Mouse (Mus musculus) mouse trophoblast stem cell (cell line): ENCODE results near the gene Cd22.
"Not testable (repeated sequence)": the region's sequence is repeated elsewhere in the genome, so short reads cannot be mapped to it uniquely, and the experiment has no call there.

Experiments used
- in situ Hi-C, 2 experiments: fragments of 300-500 bp; cut with MseI, MboI; formaldehyde crosslinking; loops; 2 replicates in 1 of 2; 3 replicates in 1 of 2; pipeline ENCODE4 v1.15.1; 2025

Cd22 gene

GRCm38 (mm10) chr7:30880176-30880575, at the start of gene Cd22:
Gene Cd22, minus strand, starts transcription at chr7:30880342.
- in situ Hi-C loops, result no loop called here

DNA sequence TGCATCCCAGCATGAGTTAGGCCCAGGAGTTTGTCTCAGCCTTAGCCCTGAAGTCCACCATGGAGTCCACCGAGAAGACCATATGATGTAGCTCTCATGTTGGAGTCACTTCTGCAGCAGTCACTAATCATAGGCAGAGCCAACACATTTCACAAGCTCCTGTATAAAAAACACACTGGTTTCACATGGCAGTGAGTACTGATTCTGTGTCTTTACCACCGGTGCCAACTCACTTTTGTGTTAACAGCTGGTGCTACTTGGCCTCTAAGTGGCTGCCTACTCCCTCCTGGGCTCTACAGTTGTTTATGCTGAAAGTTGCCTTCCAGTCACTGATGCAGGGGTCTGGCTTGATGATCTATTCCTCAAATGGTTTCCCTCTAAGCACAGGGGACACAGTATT, 44.4 kb upstream of the Cd22 start, which contains the start of gene Hamp2:
Gene Hamp2, minus strand, starts transcription at position 101 of the 400 bp plus-strand sequence.
- in situ Hi-C loops, result not testable (repeated sequence)

GRCm38 (mm10) chr7:30924071-30924470, 43.9 kb upstream of the Cd22 start:
- in situ Hi-C loops, result no loop called here

DNA sequence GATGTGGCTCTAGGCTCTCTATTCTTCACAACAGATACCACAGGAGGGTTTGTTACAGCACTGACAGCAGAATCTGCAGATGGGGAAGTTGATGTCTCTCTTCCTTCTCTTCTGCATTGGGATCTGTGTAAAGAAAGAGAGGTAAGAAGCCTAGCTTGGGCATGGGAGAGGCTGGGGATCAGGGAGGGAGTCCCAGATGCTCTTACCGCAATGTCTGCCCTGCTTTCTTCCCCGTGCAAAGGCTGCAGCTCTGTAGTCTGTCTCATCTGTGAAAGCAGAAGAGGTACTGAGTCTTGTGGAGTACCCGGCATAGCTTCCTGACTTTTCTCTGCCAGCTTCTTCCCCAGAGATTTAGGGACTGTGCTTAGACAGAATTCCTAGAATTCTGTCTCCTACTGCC, 42.3 kb upstream of the Cd22 start:
- in situ Hi-C loops, result not testable (repeated sequence)

- in situ Hi-C loops, result no loop called here
These were observed 40.1 kb upstream of the Cd22 start for GRCm38 (mm10) chr7:30920217-30920616.

- in situ Hi-C loops, result no loop called here
These were observed 37.1 kb upstream of the Cd22 start for GRCm38 (mm10) chr7:30917219-30917618.

DNA sequence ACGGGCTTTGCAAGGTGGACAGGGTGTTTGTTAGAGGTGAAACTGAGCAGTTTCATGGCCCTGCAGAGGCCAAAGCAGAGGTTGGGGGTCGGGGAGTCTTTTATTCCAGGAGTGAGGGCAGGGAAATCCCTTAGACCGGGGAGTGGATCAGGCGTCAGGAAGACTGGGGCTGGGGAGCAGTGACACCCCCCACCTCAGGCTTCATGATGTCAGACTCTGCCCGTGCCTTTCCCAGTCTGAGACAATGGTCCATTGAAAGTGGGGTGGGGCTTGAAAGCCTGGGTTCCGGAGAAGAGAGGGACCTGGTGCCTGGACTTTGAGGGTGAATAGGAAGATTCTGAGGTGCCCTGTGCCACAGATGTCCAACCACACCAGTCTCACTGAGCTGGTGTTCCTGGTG, 36.6 kb upstream of the Cd22 start:
- in situ Hi-C loops, result no loop called here

- in situ Hi-C loops, result no loop called here
These were observed 34.6 kb upstream of the Cd22 start, which contains the start of gene Mag for GRCm38 (mm10) chr7:30914732-30915131. Gene Mag, minus strand, starts transcription at chr7:30914873.

- in situ Hi-C loops, result no loop called here
These were observed 29.6 kb upstream of the Cd22 start for GRCm38 (mm10) chr7:30909773-30910172.

DNA sequence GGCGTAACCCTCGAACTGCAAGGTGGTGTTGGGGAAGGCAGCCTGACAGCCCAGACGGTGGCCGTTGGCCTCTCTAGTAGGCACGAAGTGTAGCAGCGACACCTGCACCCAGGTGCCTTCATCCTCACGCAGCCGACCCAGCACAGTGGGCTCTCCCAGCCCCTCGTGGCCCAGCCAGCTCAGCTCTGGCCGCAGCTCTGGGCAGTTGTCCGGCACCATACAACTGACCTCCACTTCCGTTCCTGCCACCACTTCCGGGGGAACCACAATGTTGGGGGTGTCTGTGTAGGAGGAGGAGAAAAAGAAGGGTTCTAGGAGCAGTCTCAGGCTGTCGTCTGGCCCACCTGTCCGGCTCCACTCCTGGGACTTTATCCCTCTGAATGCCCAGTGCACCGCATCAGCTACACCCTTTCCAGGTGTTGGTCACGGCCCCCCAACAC, 28.9 kb upstream of the Cd22 start:
- in situ Hi-C loops, result no loop called here

GRCm38 (mm10) chr7:30908277-30908991, 28.3 kb upstream of the Cd22 start:
- in situ Hi-C loops, result no loop called here

GRCm38 (mm10) chr7:30904042-30904441, 23.9 kb upstream of the Cd22 start:
- in situ Hi-C loops, result no loop called here

- in situ Hi-C loops, result no loop called here
These were observed 15.1 kb upstream of the Cd22 start for GRCm38 (mm10) chr7:30895217-30895616.

GRCm38 (mm10) chr7:30892515-30892914, 12.4 kb upstream of the Cd22 start:
- in situ Hi-C loops, result no loop called here

GRCm38 (mm10) chr7:30891746-30892145, 11.6 kb upstream of the Cd22 start:
- in situ Hi-C loops, result no loop called here

DNA sequence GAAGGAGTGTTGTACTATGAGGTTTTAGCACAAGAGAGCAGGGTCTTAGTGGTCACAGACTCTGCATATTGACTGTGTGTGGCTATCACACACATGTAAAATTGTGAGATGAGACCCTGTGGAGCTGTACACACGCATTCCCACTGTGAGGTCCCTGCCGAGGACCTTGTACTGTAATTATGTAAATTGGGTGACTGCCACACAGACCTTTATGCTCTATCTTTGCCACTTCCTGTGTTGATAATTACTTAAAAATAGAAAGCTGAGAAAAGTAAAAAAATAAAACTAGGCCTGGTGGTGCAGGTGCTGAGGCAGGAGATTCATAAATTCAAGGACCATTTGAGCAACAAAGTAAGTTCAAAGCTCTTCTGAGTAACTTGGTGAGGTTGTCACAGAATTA, 10.5 kb upstream of the Cd22 start:
- in situ Hi-C loops, result no loop called here

GRCm38 (mm10) chr7:30888786-30889185, 8.6 kb upstream of the Cd22 start:
- in situ Hi-C loops, result no loop called here

DNA sequence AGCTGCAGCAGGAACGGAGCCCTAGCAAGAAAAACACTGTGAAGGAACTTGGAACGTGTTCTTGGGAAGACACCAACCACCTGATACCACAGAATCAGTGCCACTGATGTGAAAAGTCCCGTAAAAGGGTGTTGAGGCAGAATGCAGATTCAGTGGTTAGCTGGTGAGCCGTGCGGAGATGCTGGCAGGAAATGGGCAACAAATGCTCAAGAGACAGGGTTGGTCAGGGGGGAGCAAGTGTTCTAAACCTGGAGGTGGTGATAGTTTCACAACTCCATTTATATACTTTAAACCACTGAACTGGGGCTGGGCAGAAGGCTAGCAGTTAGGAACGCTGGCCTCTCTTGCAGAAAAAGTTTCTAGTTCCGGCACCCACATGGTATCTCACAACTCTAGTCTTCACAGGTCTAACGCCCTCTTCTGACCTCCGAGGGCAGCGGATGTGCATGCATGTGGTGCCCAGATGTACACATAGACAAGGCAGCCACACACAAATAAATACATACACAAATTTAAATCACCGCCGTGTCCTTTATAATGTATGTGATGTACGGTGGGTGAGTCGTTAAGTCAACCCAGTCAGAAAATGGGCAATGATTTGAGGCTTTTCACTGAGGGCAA, 7.5 kb upstream of the Cd22 start:
- in situ Hi-C loops, result no loop called here

DNA sequence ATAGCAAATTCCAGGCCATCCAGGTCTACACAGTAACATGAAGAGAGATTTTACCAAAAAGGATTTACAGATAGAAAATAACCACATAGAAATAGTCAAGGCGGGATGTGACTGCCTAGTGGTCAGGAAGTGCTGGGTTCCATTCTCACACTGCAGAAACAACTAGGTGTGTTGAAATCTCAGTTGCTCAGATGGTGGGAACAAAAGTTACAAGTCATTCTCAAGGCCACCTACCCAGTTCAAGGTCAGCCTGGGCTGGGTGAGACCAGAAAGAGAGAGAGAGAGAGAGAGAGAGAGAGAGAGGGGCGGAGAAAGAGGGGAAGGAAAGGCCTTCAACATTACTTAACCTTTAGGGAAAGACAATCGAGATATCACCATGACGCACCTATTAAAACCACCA, 6.7 kb upstream of the Cd22 start:
- in situ Hi-C loops, result no loop called here

GRCm38 (mm10) chr7:30884047-30884446, 3.9 kb upstream of the Cd22 start:
- in situ Hi-C loops, result no loop called here

- in situ Hi-C loops, result no loop called here
These were observed 1.2 kb upstream of the Cd22 start for GRCm38 (mm10) chr7:30881367-30881766.

DNA sequence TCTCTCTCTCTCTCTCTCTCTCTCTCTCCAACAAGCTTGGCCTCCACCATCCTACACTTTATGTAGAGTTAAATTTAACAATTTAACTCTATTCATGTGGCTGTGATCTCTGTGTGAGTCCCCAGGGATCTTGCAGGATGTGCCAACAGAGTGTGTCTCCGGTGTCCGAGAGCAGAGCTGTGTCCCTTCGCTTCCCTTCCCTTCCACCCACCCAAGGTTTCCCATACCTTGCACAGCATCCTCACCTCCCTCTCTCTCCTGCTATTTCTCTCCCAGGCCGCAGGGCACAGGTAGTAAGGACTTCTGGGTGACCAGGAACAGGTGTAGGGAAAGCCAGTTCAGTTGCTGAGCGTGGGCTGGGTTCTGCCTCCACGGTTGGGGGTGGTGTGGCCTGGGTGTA, 1.2 kb downstream of the Cd22 start:
- in situ Hi-C loops, result no loop called here

- in situ Hi-C loops, result no loop called here
These were observed 7.1 kb downstream of the Cd22 start for GRCm38 (mm10) chr7:30873083-30873482.
